Mouse (Mus musculus) myocyte (in vitro differentiated cells): ENCODE measurements at regions not wholly inside any gene's neighbourhood (a gene's known extent, or its start where the extent isn't known, plus 50 kb on each side); places are given as distances from the start of the nearest gene placed in this dataset.

Experiments
- H3K27me3 ChIP-seq: one replicate; pipeline ENCODE4 v1.6.1; 2011; ENCODE audit not compliant: control insufficient read depth, insufficient read depth, insufficient read length
- H3K36me3 ChIP-seq: one replicate; pipeline ENCODE4 v1.6.1; 2011; ENCODE audit not compliant: control insufficient read depth, insufficient read depth
- H3K4me2 ChIP-seq: one replicate; pipeline ENCODE4 v1.6.1; 2011; ENCODE audit warnings: low read depth, control low read depth
- H3K4me3 ChIP-seq: one replicate; pipeline ENCODE4 v1.5.1; 2011; ENCODE audit warnings: mild to moderate bottlenecking, control low read depth, moderate library complexity
- H3K79me2 ChIP-seq: one replicate; pipeline ENCODE4 v1.6.1; 2011; ENCODE audit not compliant: control insufficient read depth, insufficient read depth
- H3ac ChIP-seq: one replicate; pipeline ENCODE4 v1.6.1; 2011; ENCODE audit not compliant: control insufficient read depth, insufficient read length
- CEBPB ChIP-seq: IDR thresholded peaks from 2 replicates; pipeline ENCODE4 v1.6.1; 2011; ENCODE audit warnings: mild to moderate bottlenecking, moderate library complexity; ENCODE audit not compliant: poor library complexity, insufficient read depth, severe bottlenecking
- E2F4 ChIP-seq: IDR thresholded peaks from one replicate; pipeline ENCODE4 v1.6.1; 2011; ENCODE audit warnings: mild to moderate bottlenecking, control low read depth, moderate library complexity; ENCODE audit not compliant: insufficient read depth
- MAX ChIP-seq: IDR thresholded peaks from one replicate; pipeline ENCODE4 v1.6.1; 2011; ENCODE audit warnings: low read depth, mild to moderate bottlenecking, control low read depth
- MYOD1 ChIP-seq, 3 experiments: IDR thresholded peaks; one replicate each; pipeline ENCODE4 v1.6.1; 2011; ENCODE audit warnings: control low read depth in 2 of 3, low read depth in 2 of 3, mild to moderate bottlenecking in 2 of 3, moderate library complexity in 1 of 3; ENCODE audit not compliant: insufficient read length in 2 of 3, control insufficient read depth in 1 of 3
- MYOG ChIP-seq, 3 experiments: IDR thresholded peaks; one replicate each; pipeline ENCODE4 v1.6.1; 2011; ENCODE audit warnings: control low read depth in 2 of 3, low read depth in 2 of 3, mild to moderate bottlenecking in 2 of 3; ENCODE audit not compliant: insufficient read length in 2 of 3, control insufficient read depth in 1 of 3, insufficient read depth in 1 of 3
- POLR2A ChIP-seq: IDR thresholded peaks from one replicate; pipeline ENCODE4 v1.6.1; 2011; ENCODE audit warnings: low read depth, mild to moderate bottlenecking, control low read depth, moderate library complexity; ENCODE audit not compliant: insufficient read length
- POLR2AphosphoS2 ChIP-seq: IDR thresholded peaks from one replicate; pipeline ENCODE4 v1.6.1; 2011; ENCODE audit warnings: low read depth, control low read depth; ENCODE audit not compliant: insufficient read length
- REST ChIP-seq: IDR thresholded peaks from one replicate; pipeline ENCODE4 v1.6.1; 2011; ENCODE audit warnings: mild to moderate bottlenecking, control low read depth, moderate library complexity; ENCODE audit not compliant: insufficient read depth, insufficient read length
- SRF ChIP-seq: IDR thresholded peaks from one replicate; pipeline ENCODE4 v1.6.1; 2011; ENCODE audit warnings: low read depth; ENCODE audit not compliant: control insufficient read depth, insufficient read length
- TCF12 ChIP-seq: IDR thresholded peaks from one replicate; pipeline ENCODE4 v1.6.1; 2011; ENCODE audit warnings: mild to moderate bottlenecking, control low read depth; ENCODE audit not compliant: poor library complexity, insufficient read depth, severe bottlenecking
- TCF3 ChIP-seq: IDR thresholded peaks from one replicate; pipeline ENCODE4 v1.6.1; 2011; ENCODE audit warnings: low read depth, control low read depth; ENCODE audit not compliant: insufficient read length
- USF1 ChIP-seq: IDR thresholded peaks from one replicate; pipeline ENCODE4 v1.6.1; 2011; ENCODE audit warnings: low read depth, mild to moderate bottlenecking, control low read depth, moderate library complexity

DNA sequence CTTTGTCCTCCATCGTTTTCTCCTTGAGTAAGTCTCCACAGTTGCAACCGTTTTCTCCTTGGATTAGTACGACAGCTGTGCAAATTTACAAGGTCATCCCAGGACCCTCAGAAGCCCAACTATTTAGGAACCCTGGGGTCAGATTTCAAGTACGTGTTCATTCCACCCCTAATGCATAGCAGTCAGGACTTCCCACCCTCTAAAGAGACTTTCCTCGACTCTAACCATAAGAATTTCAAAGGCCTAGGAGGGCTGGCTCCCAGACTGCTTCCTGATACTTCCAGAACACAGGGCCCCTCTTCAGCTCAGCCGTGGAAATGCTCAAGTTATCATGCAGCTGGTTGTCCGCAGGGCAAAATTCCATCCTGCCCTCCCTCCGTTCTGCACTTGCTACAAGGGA, 202.7 kb upstream of the Irx2 start:
- no peaks in the 10 kb centered on the region for H3K79me2 ChIP-seq
- H3K36me3 ChIP-seq, result no peaks in the 10 kb centered on the region
- H3K27me3 ChIP-seq, result no peaks in the 10 kb centered on the region
- TF ChIP-seq MAX (no peak), USF1 (no peak)
- H3ac ChIP-seq, result no peak overlapping the region
- H3K4me3 ChIP-seq, result no peak overlapping the region
- no peak overlapping the region for H3K4me2 ChIP-seq

DNA sequence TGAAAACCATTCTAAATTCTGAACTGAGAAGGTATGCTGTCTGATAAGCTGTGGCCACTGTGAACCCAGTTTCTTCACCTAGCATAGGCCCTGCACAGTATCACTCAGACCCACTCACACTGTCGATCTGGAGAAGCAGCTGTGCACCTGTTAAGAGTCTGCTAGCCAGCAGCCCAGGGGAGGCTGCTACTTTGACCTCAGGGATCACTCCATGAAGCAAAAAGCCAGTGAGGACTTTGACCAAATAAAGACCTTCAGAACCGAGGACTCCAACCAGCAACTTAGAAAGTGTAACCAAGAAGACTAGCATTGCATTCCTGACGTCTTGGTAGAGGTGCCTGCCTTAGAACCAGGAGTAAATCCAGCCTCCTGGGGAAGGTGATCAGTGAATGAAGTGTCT, 183.3 kb upstream of the Irx2 start:
- Histone ChIP-seq H3K79me2 (no peaks in the 10 kb centered on the region), H3K27me3 (no peaks in the 10 kb centered on the region), H3K36me3 (no peaks in the 10 kb centered on the region), H3K4me2 (no peak overlapping the region), H3K4me3 (no peak overlapping the region), H3ac (no peak overlapping the region)
- TF ChIP-seq CEBPB, result no peak
- no peak for TF ChIP-seq POLR2AphosphoS2
- TF ChIP-seq TCF3, result no peak
- TF ChIP-seq USF1, result no peak
- TF ChIP-seq REST, result no peak
- TF ChIP-seq TCF12, result no peak
- no peak for TF ChIP-seq MYOD1 (IDR thresholded peaks at IDR 0.05; ENCODE audit: control insufficient read depth in 1 of 3, insufficient read length in 2 of 3, low read depth in 2 of 3)
- TF ChIP-seq POLR2A, result no peak
- TF ChIP-seq SRF, result no peak
- TF ChIP-seq MAX, result no peak
- no peak for TF ChIP-seq E2F4
- no peak for TF ChIP-seq MYOG (IDR thresholded peaks at IDR 0.05; ENCODE audit: control insufficient read depth in 1 of 3, insufficient read depth in 1 of 3, insufficient read length in 2 of 3, low read depth in 2 of 3)

DNA sequence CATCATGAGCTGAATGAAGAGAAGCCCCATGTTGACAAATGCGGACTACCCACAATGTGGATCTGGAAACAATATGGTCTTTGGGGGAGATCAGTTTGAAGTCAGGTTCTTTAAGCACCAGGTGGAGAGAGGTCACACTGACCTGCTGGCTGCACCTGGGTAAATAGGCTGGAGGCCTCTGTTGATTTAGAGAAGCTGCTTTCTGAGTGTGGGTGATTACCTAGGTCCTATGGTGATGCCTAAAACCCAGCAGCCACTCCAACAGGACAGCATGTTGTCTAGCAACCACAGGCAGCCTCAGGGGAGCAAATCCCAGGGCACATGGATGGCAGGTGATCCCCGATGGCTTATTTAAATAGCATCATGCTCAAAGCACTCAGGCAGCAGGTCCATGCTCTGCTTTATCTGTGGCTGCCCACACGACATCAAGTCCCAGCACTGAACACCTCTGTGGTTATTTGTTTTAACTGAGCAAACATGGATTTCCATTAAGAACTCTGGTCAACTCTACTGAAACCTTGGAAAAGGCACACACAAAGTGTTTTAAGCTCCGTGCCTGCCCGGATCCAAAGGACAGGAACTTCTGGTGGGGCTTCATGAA, 180.1 kb upstream of the Irx2 start:
- no peaks in the 10 kb centered on the region for H3K27me3 ChIP-seq
- H3K4me2 ChIP-seq, result no peak overlapping the region
- no peak overlapping the region for H3K4me3 ChIP-seq
- no peaks in the 10 kb centered on the region for H3K36me3 ChIP-seq
- H3ac ChIP-seq, result no peak overlapping the region
- no peaks in the 10 kb centered on the region for H3K79me2 ChIP-seq
- TF ChIP-seq USF1 (no peak), TCF3 (no peak), TCF12 (no peak), CEBPB (no peak), POLR2AphosphoS2 (no peak), SRF (no peak), MAX (no peak), E2F4 (no peak), MYOG (IDR thresholded peaks at IDR 0.05; ENCODE audit: control insufficient read depth in 1 of 3, insufficient read depth in 1 of 3, insufficient read length in 2 of 3, low read depth in 2 of 3) (no peak), MYOD1 (IDR thresholded peaks at IDR 0.05; ENCODE audit: control insufficient read depth in 1 of 3, insufficient read length in 2 of 3, low read depth in 2 of 3) (no peak), REST (no peak), POLR2A (no peak)

DNA sequence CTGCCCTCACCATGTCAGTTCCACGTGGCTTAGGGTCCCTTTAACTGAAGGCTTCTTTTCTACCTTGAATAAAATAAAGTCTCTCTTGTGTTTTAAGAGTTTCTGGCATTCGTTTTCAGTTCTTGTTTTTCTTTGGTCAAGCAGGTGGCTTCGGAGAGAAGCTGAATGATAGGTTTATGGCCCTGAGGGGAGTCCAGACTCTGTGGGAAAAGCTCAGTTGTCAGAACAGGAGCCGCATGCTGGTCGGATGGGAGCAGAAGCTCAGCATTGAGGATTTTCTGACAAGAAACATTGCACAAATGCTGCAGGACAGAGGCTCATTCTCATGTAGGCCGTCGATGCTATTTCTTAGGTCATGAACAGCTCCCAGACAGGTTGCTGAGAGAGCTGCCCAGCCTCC, 133.3 kb upstream of the Irx2 start:
- Histone ChIP-seq H3K79me2 (no peaks in the 10 kb centered on the region), H3K27me3 (no peaks in the 10 kb centered on the region), H3K36me3 (no peaks in the 10 kb centered on the region), H3ac (no peak overlapping the region), H3K4me2 (no peak overlapping the region), H3K4me3 (no peak overlapping the region)
- TF ChIP-seq E2F4 (no peak), CEBPB (no peak), MYOD1 (IDR thresholded peaks at IDR 0.05; ENCODE audit: control insufficient read depth in 1 of 3, insufficient read length in 2 of 3, low read depth in 2 of 3) (no peak), USF1 (no peak), SRF (no peak)

DNA sequence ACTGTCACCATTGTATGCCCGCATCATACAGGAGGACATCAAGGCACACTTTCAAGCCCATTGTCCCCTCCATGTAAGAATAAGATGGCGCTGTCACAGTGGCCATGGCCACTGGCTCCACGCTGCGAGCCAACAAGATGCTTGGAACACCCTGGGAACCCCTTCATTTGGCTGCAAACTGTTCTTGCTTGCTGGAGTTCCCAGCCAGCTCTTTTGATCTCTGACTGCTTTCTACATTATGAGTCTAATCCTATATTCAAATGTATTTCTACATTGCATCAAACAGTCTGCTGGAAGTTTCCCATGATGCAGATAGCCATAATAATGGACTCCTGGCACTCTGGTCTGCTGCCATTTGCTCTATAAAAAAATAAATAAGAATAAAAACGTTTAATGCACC, 131.6 kb upstream of the Irx2 start:
- no peak for TF ChIP-seq POLR2AphosphoS2
- no peak for TF ChIP-seq TCF3
- TF ChIP-seq POLR2A, result no peak
- no peak for TF ChIP-seq CEBPB
- no peak for TF ChIP-seq MYOD1 (IDR thresholded peaks at IDR 0.05; ENCODE audit: control insufficient read depth in 1 of 3, insufficient read length in 2 of 3, low read depth in 2 of 3)
- no peak for TF ChIP-seq USF1
- no peak for TF ChIP-seq SRF
- no peak for TF ChIP-seq REST
- TF ChIP-seq MAX, result no peak
- TF ChIP-seq TCF12, result no peak
- TF ChIP-seq E2F4, result no peak
- TF ChIP-seq MYOG (IDR thresholded peaks at IDR 0.05; ENCODE audit: control insufficient read depth in 1 of 3, insufficient read depth in 1 of 3, insufficient read length in 2 of 3, low read depth in 2 of 3), result no peak
- Histone ChIP-seq H3K36me3 (no peaks in the 10 kb centered on the region), H3K4me3 (no peak overlapping the region), H3K79me2 (no peaks in the 10 kb centered on the region), H3K4me2 (no peak overlapping the region), H3K27me3 (no peaks in the 10 kb centered on the region), H3ac (no peak overlapping the region)
